Mouse (Mus musculus): Measurements from ENCODE around the gene Arf3.

DNA sequence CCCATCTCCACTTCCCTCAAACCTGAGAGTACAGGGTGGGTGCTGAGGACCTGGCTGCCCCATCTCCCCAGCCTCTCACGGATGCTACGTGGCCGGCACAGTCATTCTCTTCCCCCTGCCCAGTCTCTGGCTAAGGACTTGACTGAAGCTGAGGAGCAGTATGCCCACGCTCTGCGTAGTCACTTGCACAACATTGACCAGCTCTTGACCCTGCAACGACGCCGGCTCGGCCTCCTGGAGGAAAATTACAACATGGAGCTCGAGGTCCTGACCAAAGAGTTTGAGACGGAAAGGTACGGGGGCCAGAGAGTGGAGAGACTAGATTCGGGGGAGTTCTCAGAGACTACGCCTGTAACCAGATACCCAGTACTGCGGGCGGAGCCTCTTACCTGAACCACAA, 45.7 kb downstream of the Arf3 start:
- no peak for TF ChIP-seq GATA1 (IDR thresholded peaks at IDR 0.05; ENCODE audit: low read length)
- TF ChIP-seq TAL1 (IDR thresholded peaks at IDR 0.05; ENCODE audit: low read length), result no peak

Data from erythroblast, embryonic 14.5 days (primary cell).